Mouse (Mus musculus) embryo, embryonic 11 days (tissue): Measurements from ENCODE around the gene Gcnt7.

Experiments
- DNase-seq: peaks from one replicate; pipeline ENCODE4 v3.0.0-alpha.2; 2015

Gcnt7 gene

GRCm38 (mm10) chr2:172458496-172458895 is at the start of gene Gcnt7:
Gene Gcnt7, minus strand, starts transcription at chr2:172458596.
- DNase-seq, result no peak

DNA sequence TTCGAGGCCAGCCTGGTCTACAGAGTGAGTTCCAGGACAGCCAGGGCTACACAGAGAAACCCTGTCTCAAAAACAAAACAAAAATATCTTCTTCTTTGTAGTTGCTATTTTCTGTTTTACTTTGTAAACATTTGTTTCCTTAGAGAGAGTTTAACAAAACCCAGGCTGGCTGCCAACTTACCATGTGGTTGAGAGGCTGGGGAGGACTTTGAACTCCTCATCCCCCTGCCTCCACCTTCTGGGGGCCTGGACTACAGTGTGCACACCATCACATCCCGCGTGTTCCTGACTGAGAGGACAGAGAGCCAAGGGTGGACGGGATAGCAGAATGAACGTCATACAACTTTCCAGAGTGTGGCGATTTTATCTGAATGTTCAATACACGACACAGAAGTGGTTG is 47.7 kb upstream of the Gcnt7 start:
- no peak for DNase-seq

GRCm38 (mm10) chr2:172502168-172502567 is 43.8 kb upstream of the Gcnt7 start:
- peak; percentile 42 for DNase-seq

- peak; percentile 78 for DNase-seq
Observed at GRCm38 (mm10) chr2:172501341-172501740, 42.9 kb upstream of the Gcnt7 start.

- DNase-seq, result no peak
Observed at GRCm38 (mm10) chr2:172500752-172501316, 42.4 kb upstream of the Gcnt7 start.

DNA sequence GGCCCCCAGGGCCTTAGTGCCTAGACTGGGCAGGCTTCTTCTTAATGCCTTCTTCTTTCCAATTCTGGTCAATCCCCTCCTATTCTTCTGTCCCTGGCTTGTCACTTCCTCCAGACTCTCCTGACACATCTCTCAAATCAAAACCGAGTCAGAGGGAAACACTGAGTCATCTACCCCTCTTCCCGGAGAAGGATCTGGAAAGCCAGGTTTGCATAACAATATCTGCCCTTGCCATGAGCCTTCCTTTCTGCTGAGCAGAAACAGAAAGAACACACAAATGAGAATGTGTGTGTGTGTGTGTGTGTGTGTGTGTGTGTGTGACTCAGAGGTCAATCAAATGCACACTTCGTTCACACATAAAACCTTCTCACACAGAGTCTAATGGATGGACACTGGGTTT is 40.4 kb upstream of the Gcnt7 start:
- DNase-seq, result no peak

- no peak for DNase-seq
Observed at GRCm38 (mm10) chr2:172496736-172497345, 38.4 kb upstream of the Gcnt7 start.

DNA sequence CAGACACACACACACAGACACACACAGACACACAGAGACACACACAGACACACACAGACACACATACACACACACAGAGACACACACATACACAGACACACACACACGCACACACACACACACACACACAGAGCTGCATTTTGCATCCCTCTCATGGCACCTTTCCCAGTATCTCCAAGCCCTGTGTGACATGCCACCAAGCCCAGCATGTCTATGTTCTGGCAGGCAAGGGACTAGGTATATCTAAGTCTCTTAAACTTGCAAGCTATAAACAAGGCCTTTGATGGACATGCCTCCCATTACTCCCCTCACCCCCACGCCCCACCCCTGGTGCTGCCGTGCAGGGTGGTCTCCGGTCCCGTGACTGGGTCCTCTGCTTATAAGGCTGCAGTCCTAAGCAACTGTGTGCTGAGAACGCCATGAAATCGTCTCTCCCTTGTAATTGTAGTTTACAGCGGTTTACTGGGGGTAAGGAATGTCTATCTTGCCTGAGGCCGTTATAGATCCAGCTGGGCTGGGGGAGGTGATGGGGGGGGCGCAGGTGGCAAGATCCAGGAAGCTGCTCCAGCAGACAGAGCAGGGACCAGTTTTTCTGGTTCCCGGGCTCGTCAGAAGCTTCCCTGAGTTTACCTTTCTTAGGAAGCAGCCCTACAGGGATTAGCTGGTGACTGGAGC is 26.4 kb upstream of the Gcnt7 start:
- DNase-seq, result peak; percentile 36

- DNase-seq, result no peak
Observed at GRCm38 (mm10) chr2:172483766-172484413, 25.5 kb upstream of the Gcnt7 start.

GRCm38 (mm10) chr2:172481654-172482385 is 23.4 kb upstream of the Gcnt7 start:
- DNase-seq, result no peak

- DNase-seq, result no peak
Observed at GRCm38 (mm10) chr2:172480296-172480695, 21.9 kb upstream of the Gcnt7 start.

GRCm38 (mm10) chr2:172477860-172478259 is 19.5 kb upstream of the Gcnt7 start:
- peak; percentile 80 for DNase-seq

- DNase-seq, result no peak
Observed at GRCm38 (mm10) chr2:172477350-172477749, 19.0 kb upstream of the Gcnt7 start.

GRCm38 (mm10) chr2:172476707-172477260 is 18.4 kb upstream of the Gcnt7 start:
- DNase-seq, result no peak

GRCm38 (mm10) chr2:172474970-172475369 is 16.6 kb upstream of the Gcnt7 start:
- peak; percentile 39 for DNase-seq

DNA sequence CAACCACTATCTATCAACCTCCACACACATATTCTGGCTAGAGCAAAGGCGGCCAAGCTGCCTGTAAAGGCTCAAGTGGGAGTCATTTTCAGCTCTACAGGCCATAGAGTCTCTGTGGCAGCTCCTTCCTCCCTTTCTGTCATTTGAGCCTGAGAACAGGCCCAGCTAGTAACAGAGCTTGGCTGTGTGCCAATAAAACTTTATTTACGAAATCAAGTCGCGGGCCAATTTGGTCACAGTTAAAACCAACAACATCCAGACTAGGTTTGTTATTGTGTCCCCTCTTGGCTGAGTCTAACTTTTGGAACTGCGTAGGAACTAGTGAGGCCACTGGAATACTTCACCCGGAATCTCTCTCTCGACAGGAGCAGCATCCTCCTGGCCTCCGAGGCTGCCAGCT is 15.2 kb upstream of the Gcnt7 start:
- DNase-seq, result no peak

GRCm38 (mm10) chr2:172472318-172472717 is 13.9 kb upstream of the Gcnt7 start, which contains the start of gene Fam209:
Gene Fam209, plus strand, starts transcription at chr2:172472520.
- no peak for DNase-seq

- DNase-seq, result no peak
Observed at GRCm38 (mm10) chr2:172468346-172468819, 10.0 kb upstream of the Gcnt7 start.

- no peak for DNase-seq
Observed at GRCm38 (mm10) chr2:172467206-172467605, 8.8 kb upstream of the Gcnt7 start.

- DNase-seq, result no peak
Observed at GRCm38 (mm10) chr2:172466427-172467132, 8.2 kb upstream of the Gcnt7 start.

GRCm38 (mm10) chr2:172462813-172463212 is 4.4 kb upstream of the Gcnt7 start:
- DNase-seq, result no peak

- peak; percentile 14 for DNase-seq
Observed at GRCm38 (mm10) chr2:172460647-172461046, 2.3 kb upstream of the Gcnt7 start.
